Mouse (Mus musculus): Measurements from ENCODE around the gene Ube2cbp.

The Ube2cbp gene

DNA sequence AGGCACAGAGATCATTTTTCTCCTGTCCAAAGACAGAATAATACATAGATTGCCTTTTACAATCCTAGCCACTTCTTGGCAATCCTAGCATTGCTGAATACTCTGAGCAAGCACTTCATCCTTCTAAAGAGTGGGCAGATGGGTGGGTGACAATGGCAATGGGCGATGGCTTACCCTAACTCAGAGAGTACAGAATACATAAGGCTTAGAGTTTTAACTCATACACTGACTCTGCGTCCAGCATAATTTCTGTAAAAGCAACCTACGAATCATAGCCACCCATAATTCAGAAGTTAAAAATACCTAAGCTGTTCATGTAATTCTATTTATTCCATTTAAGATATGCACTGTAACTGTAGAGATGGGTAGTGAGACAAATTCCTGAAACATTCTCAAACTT, 29.2 kb downstream of the Ube2cbp start:
- DNase-seq (ENCODE audit: extremely low spot score, low read depth, low spot score) = no peak

DNA sequence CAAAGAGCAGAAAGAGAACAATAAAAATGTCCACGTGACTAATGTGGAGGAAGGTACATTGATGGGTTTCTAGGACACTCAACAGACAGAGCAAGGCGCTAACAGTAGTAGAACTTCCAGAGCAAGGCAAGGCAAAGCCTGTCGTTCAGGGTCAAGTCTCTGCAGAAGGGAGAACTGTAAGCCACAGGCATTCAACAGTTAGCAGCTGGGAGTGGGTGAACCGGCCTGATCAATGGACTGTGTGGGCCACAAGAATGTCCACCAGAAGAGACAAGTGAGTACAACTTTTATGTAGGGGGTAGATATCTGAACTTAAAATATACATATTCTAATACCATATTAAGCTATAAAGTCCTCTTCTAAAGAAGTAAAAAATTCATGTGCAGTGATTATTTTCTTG, 41.4 kb downstream of the Ube2cbp start:
- DNase-seq (ENCODE audit: extremely low spot score, low read depth, low spot score) = no peak

DNA sequence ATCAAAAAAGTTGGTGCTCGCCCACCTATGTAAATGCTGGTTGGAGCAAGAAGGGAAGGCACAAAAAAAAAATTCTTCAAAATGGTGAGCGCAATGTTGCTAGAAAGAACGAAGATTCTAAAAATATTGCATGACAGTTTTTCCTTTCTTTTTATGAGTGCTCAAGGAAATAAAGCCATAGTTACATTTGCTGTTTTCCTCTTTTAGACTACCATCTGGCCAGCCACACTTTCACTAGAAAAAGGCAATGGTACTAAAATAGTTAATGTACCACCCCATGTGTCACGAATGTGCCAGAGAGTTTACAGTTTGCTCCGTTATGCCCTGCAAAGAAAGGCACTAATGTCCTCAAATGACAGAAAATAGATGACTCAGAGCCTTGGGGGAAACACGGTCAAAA, 45.4 kb downstream of the Ube2cbp start:
- no peak for DNase-seq (ENCODE audit: extremely low spot score, low read depth, low spot score)

DNA sequence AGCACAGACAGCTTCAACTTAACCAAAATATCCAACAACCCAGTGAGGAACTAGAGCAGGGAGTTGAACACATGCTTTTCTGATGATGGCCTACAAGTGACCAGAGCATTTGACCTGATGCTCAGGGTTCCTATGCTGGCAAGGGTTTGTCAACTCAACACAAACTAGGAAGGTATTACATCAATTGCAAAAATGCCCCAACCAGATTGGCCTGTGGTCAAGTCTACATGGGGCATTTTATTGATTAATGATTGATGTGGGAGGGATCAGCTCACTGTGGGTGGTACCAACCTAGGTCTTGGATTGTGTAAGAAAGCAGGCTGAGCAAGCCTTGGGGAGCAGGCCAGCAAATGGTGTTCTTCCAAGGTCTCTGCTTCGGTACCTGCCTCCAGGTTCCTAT, 46.8 kb downstream of the Ube2cbp start:
- DNase-seq (ENCODE audit: extremely low spot score, low read depth, low spot score) = no peak

DNA sequence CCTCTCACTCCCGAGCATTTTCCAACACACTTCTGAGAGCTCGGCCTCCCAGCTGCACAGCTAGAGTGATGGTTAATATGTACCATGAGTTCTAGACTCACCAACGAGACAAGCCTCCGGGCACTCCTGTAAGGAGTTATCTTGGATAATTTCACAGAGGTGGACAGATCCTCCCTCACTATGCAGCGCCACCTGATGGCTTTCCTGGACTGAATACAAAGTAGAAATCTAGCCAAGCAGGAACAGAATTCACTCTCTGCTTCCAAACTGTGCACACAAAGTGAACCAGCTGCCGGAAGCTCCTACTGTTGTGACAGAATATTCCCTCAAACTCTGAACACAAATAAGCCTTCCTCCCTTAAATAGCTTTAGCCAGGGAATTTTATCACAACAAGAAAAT, 69.0 kb downstream of the Ube2cbp start:
- DNase-seq (ENCODE audit: extremely low spot score, low read depth, low spot score) = no peak

DNA sequence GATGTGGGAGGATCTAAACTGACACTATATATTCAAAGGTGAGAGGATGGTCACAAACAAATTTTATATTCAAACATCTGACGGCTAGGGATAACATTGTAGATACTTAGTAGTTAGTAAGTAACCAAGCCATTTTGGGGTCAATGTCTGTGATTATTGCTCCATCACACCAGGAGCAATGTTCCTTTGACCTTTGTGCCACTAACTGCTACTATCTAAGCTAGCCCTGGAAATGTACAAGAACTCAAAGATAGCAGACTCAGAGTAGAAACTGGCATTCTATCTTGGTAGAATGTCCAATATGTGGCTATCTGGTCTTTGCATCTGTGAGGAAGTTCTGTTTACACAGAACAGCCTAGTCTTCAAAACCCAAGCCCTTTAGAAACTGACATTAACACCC, 69.7 kb downstream of the Ube2cbp start:
- no peak for DNase-seq (ENCODE audit: extremely low spot score, low read depth, low spot score)

DNA sequence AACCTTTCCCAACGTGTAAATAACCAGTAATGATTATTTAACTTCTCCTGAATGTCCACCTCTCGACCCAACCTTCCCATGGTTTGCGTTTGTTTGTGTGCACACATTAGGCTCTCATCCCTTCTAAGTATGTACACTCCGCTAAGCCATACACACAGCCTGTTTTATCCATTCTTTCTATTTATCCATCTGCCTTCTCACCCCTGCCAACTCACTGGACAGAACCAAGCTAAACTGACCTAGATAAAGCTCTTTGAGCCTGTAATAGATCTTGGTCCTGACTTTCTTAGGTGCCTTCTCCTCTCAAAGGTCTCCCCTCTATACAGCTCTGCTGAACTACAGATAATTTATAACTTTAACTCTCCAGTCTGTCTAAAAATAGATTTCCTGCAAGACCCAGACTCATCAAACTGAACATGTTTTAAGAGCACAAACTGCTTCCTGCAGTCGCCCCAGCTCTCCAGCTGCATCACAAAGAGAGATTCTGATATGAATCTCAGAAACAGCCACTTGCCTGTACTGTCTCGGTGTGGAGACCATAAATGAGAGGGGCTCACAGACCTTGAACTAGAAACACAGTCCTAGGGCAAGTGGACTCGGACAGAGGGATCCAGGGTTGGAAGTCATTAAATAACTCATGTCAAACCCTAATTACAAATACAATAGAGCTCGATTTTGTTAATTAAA, 71.0 kb downstream of the Ube2cbp start:
- no peak for DNase-seq (ENCODE audit: extremely low spot score, low read depth, low spot score)

DNA sequence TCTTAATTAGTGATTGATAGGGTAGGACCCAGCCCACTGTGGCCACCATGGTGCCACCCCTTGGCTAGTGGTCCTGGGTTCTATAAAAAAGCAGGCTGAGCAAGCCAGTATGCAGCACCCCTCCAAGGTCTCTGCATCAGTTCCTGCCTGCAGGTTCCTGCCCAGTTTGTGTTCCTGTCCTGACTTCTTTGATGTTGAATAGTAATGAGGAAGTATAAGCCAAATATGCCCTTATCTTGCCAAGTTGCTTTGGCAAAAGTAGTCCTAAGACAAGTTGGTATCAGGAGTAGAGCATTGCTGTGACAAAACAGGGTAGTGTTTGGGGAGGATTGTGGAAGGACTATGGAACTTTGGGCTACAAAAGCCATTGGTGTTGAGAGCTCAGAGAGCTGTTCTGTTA, 73.3 kb downstream of the Ube2cbp start:
- no peak for DNase-seq (ENCODE audit: extremely low spot score, low read depth, low spot score)

DNA sequence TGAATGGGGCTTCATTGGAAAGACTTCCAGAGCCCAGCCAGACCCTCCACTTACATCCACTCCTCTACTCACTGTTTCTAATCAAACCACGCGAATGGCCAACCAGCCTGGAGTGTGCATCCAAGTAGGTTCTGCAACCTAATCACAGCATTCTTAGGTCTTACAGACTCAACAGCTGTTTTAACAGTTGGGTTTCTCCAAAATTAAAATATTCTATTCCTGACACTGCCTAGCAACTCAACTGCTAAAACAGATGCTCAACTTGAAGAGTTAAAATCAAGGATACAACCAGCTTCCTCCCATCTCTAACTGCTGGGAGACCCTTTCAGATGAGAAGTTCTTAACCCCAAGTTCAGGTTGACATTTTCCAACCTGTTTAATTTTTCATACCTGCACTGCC, 74.0 kb downstream of the Ube2cbp start:
- DNase-seq (ENCODE audit: extremely low spot score, low read depth, low spot score) = no peak

DNA sequence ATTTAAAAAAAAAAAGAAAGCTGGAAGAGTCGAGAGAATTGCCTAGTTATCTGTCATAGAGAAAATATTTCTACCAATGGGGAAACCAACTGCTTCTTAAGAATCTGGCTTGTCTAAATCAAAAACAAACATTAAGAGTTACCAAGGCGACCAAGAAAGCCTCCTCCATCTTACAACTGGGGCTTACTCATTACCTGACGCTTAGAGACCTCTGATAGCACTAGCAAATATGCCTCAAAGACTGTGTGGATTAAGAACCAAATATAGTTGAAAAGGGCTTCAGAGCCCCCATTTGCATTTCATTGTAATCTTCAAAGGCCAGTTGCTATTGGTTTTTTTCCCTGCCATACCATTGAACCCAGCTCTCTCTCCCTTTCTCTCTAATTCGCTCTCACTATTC, 76.2 kb downstream of the Ube2cbp start:
- no peak for DNase-seq (ENCODE audit: extremely low spot score, low read depth, low spot score)

DNA sequence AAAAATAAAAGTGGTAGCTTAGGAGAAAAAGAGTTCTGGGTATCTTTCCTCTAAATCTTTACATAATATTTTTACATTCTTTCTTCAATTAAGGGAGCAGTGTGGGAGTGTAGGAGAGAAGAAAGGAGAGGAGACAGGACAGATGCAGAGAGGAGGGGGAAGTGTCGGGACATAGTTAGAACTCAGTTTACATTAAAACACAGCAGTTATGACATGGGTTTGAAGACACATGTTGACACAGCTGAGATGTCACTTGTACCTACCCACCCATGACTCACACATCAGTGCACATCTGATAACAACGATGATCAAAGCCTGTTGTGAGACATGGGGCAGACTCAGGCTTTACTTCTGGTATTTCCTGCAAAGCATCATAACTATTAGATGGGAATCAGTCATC, 87.8 kb downstream of the Ube2cbp start:
- no peak for DNase-seq (ENCODE audit: extremely low spot score, low read depth, low spot score)

DNA sequence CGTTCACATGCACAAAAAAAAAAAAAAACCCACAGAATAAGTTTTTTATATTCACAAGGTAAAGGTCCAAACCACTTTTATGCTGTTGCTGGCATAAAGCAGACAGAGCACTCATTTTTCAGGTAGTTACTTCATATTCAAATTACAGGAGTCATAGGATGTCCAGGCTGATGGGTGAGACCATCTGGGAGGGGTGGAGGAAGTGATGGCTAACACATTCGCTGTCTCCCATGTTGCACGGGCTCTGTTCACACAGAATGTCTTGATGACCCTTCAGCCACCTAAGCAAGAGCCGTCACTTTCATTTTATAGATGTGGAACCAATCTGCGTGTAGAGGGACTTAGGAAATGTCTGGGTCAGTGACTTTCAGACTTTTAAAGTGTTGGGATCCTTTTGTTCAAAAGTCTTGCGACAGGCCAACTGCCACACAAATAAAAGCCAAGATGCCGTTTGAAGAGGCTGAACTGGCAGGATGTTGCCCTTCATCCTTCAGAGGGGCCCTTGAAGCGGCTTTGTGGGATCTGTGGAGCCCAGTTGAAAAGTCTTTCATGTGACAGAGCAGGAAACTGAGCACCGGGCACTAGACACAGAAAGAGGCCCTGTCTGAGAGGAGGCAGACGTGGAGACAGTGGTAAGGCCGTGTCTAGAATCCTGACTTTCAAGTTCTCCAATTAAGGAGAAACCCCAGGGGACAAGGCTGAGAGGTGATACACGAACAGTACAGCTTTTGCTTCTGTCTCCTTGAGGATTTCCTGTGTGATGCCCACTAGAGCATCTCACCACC, 91.8 kb downstream of the Ube2cbp start:
- DNase-seq (ENCODE audit: extremely low spot score, low read depth, low spot score) = no peak

DNA sequence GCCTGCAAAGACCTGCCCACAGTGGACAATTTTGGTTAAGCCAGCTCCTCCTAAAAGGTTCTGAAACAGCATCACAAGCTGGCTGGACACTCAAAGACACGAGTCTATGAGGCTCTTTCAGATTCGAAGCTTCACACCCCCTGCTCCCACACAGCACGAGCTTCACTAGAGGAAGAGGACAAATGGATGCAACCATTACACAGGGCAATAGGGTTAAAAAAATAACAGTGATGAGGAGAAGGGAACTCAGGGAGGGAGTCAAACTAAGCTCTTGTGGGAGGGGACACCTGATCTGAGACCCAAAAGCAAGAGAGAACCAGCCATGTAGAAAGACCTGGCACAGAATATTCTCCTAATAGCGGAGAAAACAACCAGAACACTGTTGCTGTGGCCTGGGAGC, 95.5 kb downstream of the Ube2cbp start:
- DNase-seq (ENCODE audit: extremely low spot score, low read depth, low spot score) = no peak

DNA sequence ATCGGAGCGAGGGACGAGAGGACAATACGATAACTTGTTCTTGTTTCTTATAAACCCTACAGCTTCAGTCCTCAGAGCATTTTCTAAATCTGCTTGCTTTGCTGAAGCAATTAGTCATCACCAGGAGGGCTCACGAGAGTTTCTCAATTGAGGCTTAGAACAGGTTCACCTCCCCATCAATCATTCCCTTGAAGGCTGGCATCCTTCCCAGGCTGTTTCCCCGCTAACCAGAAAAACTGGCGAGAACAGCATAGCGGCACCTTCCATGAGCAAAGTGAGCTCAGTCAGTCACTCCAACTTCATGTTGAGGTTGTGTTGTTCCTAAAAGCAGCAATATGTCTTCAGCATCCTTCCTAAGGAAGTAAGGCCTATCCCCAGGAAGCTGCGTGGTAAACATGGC, 104.2 kb downstream of the Ube2cbp start:
- no peak for DNase-seq (ENCODE audit: extremely low spot score, low read depth, low spot score)

DNA sequence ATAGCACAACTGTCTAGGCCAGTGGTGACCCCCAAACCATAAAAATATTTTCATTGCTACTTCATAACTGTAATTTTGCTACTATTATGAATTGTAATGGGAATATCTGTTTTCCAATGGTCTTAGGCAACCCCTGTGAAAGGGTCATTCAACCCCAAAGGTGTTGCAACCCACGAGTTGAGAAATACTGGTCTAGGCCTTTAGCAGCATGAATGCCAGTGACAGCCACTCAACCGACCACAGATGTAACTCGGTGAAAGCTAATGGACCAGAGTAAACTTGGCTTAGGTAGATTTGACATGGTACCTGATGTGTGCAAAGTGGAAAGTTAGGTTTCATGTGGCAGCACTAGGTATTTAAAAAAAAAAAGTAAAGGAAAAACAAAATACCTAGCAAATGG, 108.9 kb downstream of the Ube2cbp start:
- no peak for DNase-seq (ENCODE audit: extremely low spot score, low read depth, low spot score)

DNA sequence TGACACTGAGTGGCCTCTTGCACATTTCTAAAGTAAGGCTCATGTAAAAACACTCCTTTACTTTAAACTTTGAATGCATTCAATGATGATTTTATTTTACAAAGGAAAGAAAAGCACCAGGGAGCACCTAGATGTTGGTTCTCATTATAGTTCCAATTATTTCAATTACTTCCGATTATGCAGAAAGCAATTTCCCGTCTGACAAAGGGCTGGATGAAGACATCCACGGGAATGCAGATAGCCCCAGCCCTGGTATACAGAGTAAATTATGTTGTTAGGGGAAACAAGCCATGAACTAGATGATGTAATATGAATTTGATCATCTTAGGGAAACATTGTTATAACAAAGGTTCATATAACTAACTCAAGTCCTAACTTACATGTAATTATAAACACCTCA, 113.3 kb downstream of the Ube2cbp start:
- no peak for DNase-seq (ENCODE audit: extremely low spot score, low read depth, low spot score)

DNA sequence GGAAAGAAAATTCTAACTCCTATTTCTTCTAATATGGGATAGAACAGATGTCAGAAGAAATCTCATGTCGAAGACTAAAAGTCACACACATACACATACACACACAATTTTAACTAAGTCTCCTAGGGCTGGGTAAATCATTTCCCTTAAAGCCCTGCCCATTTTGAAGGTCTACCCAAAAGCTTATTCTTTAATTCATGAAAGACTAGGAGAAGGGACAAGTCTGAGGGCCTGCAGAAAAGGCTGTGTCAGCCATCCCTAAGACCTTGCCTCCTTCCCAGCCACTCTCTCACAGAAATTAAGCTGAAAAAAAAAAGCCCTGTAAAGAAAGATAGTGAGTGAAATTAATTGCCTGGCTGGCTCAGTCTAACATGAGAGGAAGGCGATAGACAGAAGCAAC, 128.0 kb downstream of the Ube2cbp start:
- no peak for DNase-seq (ENCODE audit: extremely low spot score, low read depth, low spot score)

DNA sequence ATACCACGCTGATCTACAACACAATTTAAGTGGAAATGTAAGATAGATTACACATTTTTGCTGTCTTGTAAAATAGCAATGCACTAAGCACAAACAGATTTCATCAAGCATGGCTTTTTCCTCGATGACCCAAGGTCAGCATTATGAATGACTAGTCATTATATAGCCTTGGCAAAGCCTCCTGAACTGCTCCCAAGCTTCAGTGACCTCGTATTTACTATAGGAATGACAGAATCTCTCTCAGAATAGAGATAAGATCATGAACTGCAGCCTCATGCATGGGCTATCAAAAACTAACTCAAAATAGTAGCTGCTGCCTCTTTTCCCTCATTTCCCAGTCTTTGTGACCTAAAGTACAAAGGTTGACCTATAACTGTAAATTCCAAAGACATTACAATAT, 128.4 kb downstream of the Ube2cbp start:
- no peak for DNase-seq (ENCODE audit: extremely low spot score, low read depth, low spot score)

DNA sequence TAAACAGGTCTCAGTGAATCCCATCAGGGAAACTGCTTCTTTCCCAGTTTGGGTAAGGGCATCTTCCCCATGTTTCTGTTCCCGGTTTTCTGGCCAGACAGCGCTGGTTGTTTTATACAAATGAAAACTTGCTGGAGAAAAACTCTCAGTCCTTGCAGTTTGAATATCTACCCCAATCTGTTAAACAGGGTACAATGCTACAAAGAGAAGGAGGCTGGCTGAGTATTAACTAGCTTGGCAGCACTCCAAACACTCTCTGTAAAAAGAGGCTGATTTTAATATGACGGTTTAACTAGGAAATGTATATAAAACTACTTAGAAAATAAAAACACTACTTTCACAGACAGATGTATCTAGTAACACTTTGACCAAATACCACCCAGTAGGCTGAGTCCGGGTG, 129.2 kb downstream of the Ube2cbp start:
- DNase-seq (ENCODE audit: extremely low spot score, low read depth, low spot score) = no peak

DNA sequence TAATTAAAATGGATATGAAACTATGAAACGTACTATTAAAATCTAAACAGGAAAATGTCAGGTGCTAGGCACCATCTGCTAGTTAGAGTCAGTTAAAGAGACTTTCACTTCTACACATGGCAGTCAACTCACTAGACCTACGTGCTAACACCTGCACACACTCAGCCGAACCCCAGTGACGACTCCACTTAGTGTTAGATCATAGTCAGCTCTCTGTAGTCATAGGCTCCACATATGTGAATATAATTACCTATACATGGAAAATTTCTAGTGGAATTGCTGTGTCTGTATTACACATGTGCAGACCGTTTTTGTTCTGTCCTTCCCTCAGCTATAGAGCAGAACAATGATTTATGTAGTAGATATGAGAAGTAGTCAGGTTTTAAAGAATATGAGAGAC, 130.4 kb downstream of the Ube2cbp start:
- DNase-seq (ENCODE audit: extremely low spot score, low read depth, low spot score) = no peak

DNA sequence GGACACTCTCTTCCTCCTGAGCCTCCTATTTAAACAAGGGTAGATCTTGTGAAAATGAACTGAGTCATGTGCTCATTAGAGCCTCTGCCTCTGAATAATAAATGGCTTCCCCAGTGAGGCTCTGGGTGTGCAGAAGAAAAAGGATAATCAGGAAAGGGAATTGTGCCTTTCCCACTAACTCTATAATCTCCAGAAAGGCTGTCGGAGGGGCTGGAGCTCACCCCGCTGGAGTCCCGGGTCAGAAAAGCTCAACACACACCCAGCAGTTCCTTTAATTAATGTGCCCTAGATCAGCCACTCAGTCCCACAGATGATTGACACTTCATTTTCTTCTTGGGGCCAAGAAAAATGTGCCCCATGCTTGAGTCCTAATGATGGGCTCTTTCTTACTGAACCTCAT, 134.2 kb downstream of the Ube2cbp start:
- no peak for DNase-seq (ENCODE audit: extremely low spot score, low read depth, low spot score)

DNA sequence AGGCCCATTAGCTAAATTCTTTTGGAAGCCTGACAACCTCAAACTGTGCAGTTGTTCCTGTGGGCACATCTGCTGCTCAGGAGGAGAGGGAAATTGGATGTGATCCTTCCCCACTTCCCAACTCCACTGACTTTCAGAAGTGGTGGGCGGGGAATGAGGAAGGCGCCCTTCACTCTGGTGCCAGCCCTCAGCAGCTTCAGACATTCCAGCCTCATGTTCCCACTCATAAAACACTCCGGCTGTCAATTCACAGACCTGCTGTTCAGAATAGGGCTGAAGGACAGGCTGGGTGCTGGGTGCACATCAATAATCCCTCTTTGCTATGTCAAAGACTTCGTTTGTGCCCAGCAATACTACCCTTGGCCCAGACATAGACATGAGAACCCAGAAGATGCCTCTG, 136.5 kb downstream of the Ube2cbp start:
- DNase-seq (ENCODE audit: extremely low spot score, low read depth, low spot score) = no peak

DNA sequence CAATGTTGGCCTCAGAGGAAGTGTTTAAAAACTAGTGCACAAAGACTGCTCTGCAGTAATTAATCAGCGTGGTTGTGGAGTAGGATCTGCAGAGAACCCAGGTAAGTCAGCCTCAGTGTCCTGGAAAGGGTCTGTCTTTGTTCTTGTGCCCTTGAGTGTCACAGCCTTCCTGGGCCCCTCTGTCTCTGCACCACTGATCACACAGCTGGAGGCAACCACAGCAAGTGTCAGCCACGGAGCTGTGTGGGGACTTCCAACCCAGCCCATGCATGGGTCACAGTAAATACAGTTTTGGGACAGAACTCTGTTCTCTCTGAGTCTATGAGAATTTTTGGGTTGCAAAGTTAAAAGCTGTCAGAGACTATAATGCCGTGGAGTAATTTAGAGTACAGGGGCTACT, 137.4 kb downstream of the Ube2cbp start:
- no peak for DNase-seq (ENCODE audit: extremely low spot score, low read depth, low spot score)
